Mouse (Mus musculus) liver, embryonic 12.5 days (tissue): ENCODE data around the gene Ccdc85c. TPM values are rescaled to one million over a fixed set of nuclear protein-coding genes. Genes with fewer than 3 reads are reported as not detected.

Source experiments
- ATAC-seq: fragments of 200-750 bp; cut with Nextera tagmentation; 2 replicates; pipeline ENCODE4 v1.8.0; 2017; ENCODE audit warnings: moderate number of reproducible peaks, mild to moderate bottlenecking, moderate library complexity
- H3K27ac ChIP-seq: fragments of 300-500 bp; sonication (generic); 2 replicates; pipeline ENCODE4 v1.5.1; 2016; ENCODE audit warnings: mild to moderate bottlenecking
- H3K27me3 ChIP-seq: fragments of 300-500 bp; sonication (generic); replicated peaks from 2 replicates; pipeline ENCODE4 v1.6.1; 2016; ENCODE audit warnings: mild to moderate bottlenecking, moderate library complexity
- H3K36me3 ChIP-seq: fragments of 300-500 bp; sonication (generic); 2 replicates; pipeline ENCODE4 v1.6.1; 2016; ENCODE audit warnings: mild to moderate bottlenecking, moderate library complexity
- H3K4me1 ChIP-seq: fragments of 300-500 bp; sonication (generic); 2 replicates; pipeline ENCODE4 v1.6.1; 2016
- H3K4me2 ChIP-seq: fragments of 300-500 bp; sonication (generic); 2 replicates; pipeline ENCODE4 v1.6.1; 2016; ENCODE audit warnings: mild to moderate bottlenecking, moderate library complexity
- H3K4me3 ChIP-seq: fragments of 300-500 bp; sonication (generic); 2 replicates; pipeline ENCODE4 v1.5.1; 2016; ENCODE audit warnings: mild to moderate bottlenecking, moderate library complexity
- H3K9ac ChIP-seq: fragments of 300-500 bp; sonication (generic); 2 replicates; pipeline ENCODE4 v1.6.1; 2016; ENCODE audit warnings: mild to moderate bottlenecking, moderate library complexity
- H3K9me3 ChIP-seq: fragments of 300-500 bp; sonication (generic); replicated peaks from 2 replicates; pipeline ENCODE4 v1.6.1; 2016; ENCODE audit warnings: mild to moderate bottlenecking, moderate library complexity
- WGBS: fragments of 180-500 bp; shearing (Covaris S2); methylation state at CpG from one replicate; pipeline ENCODE4 v1.1.7; 2016; ENCODE audit not compliant: insufficient replicate concordance; 5-methylcytosine and 5-hydroxymethylcytosine counted together
- polyA plus RNA-seq: library from polyadenylated mRNA; unstranded; fragments of >200 nt; fragmentation: Nextera tagmentation; extraction: Ambion mirVana; gene quantifications from 2 replicates; pipeline ENCODE4 v1.2.1, GENCODE M21; 2016

Ccdc85c gene
- polyA plus RNA-seq, 1 experiment from 2014 or later, result 3.4 TPM

DNA sequence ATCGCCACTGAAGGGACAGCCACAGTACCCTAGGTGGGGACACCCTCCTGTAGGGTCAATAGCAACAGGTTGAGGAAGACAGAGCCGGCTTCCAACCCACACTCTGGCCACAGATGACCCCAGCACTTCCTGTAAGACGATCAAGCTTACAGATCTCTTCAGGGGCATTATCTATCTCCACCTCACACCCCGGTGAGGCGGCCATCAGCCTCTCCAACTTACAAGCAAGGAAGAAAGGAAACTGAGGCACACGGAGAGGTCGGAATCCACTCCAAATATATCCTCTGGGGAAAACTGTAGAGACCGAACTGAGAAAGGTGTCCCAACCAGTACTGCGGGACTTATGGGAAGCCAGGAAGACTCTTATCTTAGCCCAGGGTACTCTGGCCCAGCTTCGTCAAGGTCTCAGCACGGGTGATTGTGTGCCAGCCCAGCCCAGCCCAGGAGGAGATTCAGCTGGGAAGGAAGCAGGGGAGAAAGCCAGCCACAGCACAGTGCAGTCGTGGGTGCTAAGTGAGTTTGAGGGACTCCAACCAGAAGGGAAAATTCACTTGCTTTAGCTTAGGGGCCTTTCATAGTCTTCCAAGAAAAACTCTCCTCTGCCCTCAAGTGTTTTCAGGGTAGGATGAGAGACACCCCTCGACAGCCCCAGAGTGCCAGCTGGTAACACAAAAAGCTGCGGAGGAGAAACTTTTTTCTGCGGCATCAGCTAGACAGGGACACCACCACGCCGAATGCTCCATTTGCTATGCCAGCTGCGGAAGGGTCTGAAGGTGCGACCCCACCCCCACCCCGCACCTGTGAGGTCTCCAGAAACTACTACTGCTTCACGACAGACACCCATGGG lies 1.5 kb downstream of the Ccdc85c start:
- Histone ChIP-seq H3K27ac (0 out of 2 replicates have a peak overlapping the region, but pooled peaks have one; percentile 32), H3K4me1 (peaks cover 84% of the 10 kb centered on the region), H3K4me2 (peak overlapping the region; percentile 96), H3K9ac (peak overlapping the region; percentile 72), H3K36me3 (no peaks in the 10 kb centered on the region), H3K27me3 (peaks cover 68% of the 10 kb centered on the region), H3K4me3 (peak overlapping the region; percentile 72), H3K9me3 (no peaks in the 10 kb centered on the region)
- ATAC-seq, result no peak
- WGBS, result 5% methylated on average over 21 of the region's 21 CpGs

DNA sequence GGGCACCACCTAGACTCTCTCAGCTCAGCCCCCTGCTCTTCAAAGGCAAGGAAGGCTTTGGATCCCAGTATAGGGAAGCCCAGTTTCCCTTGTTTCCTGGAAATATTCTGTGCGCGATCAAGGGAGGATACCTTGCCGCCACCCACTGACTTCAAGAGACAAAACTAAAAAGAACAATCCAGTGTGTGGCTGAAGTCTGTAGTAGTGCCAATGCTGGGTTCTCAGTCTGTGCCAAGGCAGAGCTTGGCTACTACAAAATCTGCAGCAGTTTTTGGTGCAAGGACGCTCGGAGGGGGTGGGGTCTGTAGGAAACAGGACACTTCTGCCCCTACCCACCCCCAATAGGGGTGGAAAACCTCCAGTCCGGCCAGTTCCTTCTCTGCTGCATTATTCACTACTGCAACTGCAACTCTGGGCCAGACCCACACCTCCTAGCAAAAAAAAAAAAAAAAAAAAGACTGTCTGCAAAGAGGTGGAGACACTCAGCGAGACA lies 3.0 kb downstream of the Ccdc85c start:
- peaks cover 92% of the 10 kb centered on the region for H3K4me1 ChIP-seq
- peak overlapping the region; percentile 96 for H3K4me2 ChIP-seq

DNA sequence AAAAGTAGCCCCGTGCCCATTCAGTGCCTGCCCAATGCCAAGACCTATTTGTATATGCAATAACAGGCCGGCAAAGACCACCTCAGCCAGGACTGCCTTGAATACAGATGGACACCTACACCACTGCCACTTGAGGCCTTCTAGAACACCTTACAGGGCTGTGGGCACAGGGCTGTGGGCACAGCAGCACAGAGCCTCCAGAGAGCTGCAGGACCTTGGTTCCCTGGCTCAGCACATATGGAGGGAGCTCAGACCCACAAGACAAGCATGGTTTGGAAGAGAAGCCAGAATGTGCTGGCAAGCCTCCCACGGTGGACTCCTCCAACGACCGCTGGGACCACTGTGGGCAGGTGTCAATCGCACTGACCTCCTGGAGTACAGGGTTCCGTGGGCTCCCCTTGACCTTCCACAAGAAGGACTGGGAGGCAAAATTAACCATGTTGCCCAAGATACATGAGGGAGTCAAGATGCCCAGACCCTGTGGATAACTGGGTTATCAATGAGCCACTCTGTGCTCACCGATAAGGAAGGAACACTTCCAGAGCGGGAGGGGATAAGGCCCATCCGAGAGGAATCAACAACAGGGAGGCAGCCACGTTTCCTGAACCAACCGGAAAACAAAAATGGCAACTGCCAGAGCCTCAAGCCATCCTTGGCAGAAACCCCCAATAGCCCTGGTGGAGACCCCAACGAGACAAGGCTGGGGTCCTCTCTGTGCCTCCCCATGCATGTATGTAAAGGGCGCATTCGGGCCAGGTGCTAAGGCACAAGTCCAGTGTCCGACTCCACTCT lies 3.7 kb downstream of the Ccdc85c start:
- ATAC-seq, result no peak
- H3K9ac ChIP-seq, result no peak overlapping the region
- H3K36me3 ChIP-seq, result no peaks in the 10 kb centered on the region
- no peak overlapping the region for H3K27ac ChIP-seq
- no peaks in the 10 kb centered on the region for H3K9me3 ChIP-seq
- 63% methylated on average over 16 of the region's 16 CpGs for WGBS
- peaks cover 94% of the 10 kb centered on the region for H3K4me1 ChIP-seq
- peaks cover 47% of the 10 kb centered on the region for H3K27me3 ChIP-seq
- H3K4me3 ChIP-seq, result no peak overlapping the region
- peak overlapping the region; percentile 96 for H3K4me2 ChIP-seq

More for the DNA sequence above, 3.0 kb downstream of the Ccdc85c start:
- no peak for ATAC-seq
- WGBS, result 46% methylated on average over 7 of the region's 7 CpGs
- H3K4me3 ChIP-seq, result no peak overlapping the region
- H3K27ac ChIP-seq, result no peak overlapping the region
- no peaks in the 10 kb centered on the region for H3K9me3 ChIP-seq
- peaks cover 53% of the 10 kb centered on the region for H3K27me3 ChIP-seq
- no peaks in the 10 kb centered on the region for H3K36me3 ChIP-seq
- no peak overlapping the region for H3K9ac ChIP-seq

DNA sequence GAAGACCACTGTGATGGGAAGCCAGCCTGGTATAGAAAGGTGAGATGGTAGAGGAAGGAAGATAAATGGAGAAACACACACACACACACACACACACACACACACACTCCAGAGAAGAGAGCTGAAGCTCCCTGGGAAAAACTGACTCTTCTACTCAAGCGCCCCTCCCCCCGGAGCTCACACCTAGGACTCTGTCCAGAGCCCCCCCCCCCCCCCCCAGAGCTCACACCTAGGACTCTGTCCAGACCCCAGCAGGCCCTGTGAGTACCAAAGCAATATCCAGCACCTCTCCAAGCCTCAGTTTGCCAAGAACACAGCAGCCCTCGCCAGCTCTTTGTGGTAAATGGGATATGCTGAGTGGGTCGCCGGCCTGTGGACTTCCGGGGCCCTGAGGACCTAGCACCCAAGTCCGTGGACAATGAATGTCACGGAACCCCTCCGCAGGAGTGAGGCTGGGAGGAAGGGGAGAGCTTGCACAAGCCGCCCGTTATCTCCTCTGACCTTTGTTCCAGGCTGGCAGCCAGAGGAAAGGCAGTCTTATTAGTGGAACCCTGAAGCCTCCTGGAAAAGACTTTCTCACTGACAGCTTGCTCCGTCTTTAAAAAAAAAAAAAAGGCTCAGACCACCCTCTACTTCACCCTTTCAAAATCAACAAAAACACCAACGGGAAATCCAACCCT lies 4.8 kb downstream of the Ccdc85c start:
- Histone ChIP-seq H3K4me3 (no peak overlapping the region), H3K9me3 (no peaks in the 10 kb centered on the region), H3K36me3 (no peaks in the 10 kb centered on the region), H3K9ac (no peak overlapping the region), H3K27ac (0 out of 2 replicates have a peak overlapping the region, but pooled peaks have one; percentile 14), H3K4me2 (peak overlapping the region; percentile 96), H3K27me3 (peaks cover 35% of the 10 kb centered on the region), H3K4me1 (peaks cover 96% of the 10 kb centered on the region)
- WGBS, result 49% methylated on average over 13 of the region's 13 CpGs
- ATAC-seq, result no peak

DNA sequence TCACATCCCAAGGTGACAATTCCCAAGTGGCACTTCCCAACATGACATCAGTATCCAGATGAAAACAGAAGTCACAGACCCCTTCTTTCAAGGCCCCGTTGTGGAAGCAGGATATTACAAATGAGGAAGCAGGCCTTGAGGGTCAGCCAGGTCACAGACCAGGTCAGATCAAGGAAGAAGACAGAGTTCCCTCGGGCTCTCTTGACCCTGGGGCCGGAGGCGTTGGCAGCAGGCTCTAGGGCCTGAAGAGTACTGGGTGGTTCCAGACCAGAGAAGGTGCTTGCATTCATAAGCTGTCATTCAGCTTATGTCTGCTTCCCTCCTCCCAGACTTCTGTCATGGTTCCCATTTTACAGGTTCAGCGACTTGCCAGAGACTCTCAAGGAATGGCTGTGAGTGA lies 5.5 kb downstream of the Ccdc85c start:
- no peak for ATAC-seq
- Histone ChIP-seq H3K9ac (no peak overlapping the region), H3K9me3 (no peaks in the 10 kb centered on the region), H3K27me3 (peaks cover 29% of the 10 kb centered on the region), H3K27ac (no peak overlapping the region), H3K4me1 (peaks cover 96% of the 10 kb centered on the region), H3K4me3 (no peak overlapping the region), H3K4me2 (peak overlapping the region; percentile 96; the same call in 1 of the 2 replicates), H3K36me3 (no peaks in the 10 kb centered on the region)
- 49% methylated on average over 5 of the region's 5 CpGs for WGBS

DNA sequence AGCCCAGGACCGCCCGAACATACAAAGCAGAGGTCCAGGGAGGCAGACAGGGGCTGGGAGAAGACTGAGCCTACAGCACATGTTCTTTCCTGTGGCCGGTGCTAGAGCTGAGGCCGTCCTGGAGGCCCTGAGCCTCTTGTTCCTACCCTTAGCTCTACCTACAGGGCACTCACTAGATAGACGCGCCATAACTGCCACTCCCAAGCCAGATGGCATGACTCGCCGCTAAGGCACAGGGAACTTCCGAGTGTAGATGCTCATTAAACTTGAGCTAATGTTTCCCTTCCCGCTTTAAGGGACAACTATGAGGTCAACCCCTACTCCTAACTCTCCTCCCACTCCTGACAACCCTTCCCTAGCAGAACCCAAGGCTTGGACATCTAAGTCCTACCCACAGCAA lies 6.3 kb downstream of the Ccdc85c start:
- Histone ChIP-seq H3K4me2 (no peak overlapping the region), H3K36me3 (no peaks in the 10 kb centered on the region), H3K4me1 (peaks cover 96% of the 10 kb centered on the region), H3K27ac (no peak overlapping the region), H3K9ac (no peak overlapping the region), H3K27me3 (peaks cover 21% of the 10 kb centered on the region), H3K9me3 (no peaks in the 10 kb centered on the region), H3K4me3 (no peak overlapping the region)
- 81% methylated on average over 10 of the region's 10 CpGs for WGBS
- ATAC-seq, result no peak

DNA sequence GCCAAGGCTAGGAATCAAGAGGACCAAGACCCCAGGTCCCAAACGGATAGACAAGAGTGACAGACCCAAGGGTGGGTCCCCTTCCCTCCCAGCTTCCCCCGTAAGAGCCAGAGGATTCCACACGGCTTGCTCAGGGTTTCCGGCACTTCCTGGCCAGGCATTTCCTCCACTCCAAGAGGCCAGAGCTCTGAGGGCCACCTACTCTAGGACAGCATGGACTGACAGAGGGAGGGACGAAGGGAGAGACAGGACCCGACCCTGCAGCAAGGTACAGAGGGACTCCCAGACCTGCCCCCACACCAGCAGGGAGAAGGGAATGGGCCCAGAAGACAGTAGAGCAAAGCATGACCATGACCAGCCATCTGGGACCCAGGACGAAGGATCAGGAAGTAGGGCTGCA lies 7.6 kb downstream of the Ccdc85c start:
- Histone ChIP-seq H3K9ac (no peak overlapping the region), H3K4me2 (no peak overlapping the region), H3K27me3 (peaks cover 8% of the 10 kb centered on the region; the same call in 1 of the 2 replicates), H3K9me3 (no peaks in the 10 kb centered on the region), H3K27ac (0 out of 2 replicates have a peak overlapping the region, but pooled peaks have one; percentile 14), H3K36me3 (no peaks in the 10 kb centered on the region), H3K4me3 (no peak overlapping the region), H3K4me1 (peaks cover 89% of the 10 kb centered on the region)
- no peak for ATAC-seq
- WGBS, result 33% methylated on average over 7 of the region's 7 CpGs

DNA sequence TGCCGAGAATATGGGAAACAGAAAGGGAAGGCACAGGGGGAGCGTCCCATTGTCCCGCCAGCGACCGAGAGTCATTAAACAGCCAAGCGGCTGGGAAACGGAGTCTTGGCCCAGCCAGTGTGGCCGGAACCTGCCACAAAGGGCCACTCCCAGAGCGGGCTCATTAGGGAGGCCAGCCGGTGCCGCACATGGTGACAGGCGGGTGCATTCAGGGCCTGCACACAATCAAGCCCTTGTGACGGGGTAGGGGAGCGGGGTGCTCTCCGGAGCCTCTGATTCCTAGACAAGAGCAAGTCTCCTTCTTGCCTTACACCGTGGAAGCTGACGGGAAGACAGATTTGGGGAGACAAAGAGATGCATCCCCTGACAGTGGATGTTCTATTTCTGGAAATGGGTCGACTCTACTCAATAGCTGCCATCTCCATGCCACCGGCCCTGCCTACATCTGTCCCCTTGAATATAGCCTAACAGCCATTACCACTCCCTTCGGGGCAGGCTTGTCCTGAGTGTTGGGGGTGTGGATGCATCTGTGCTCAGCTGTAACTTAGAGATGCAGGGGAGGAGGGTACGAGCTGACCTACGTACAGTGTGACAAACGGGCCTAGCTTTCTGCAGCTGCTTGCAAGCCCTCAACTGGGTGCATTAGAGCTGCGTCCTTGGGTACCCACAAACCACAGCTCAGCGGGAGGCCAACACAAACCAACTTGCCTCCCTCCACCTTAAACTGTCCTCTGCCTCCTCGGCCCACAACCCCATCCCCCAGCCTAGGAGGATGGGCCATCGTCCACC lies 9.2 kb downstream of the Ccdc85c start:
- Histone ChIP-seq H3K36me3 (no peaks in the 10 kb centered on the region), H3K4me2 (peak overlapping the region; percentile 15), H3K9ac (no peak overlapping the region), H3K27ac (no peak overlapping the region), H3K4me3 (no peak overlapping the region), H3K27me3 (no peaks in the 10 kb centered on the region), H3K4me1 (peaks cover 89% of the 10 kb centered on the region), H3K9me3 (no peaks in the 10 kb centered on the region)
- ATAC-seq, result no peak
- 46% methylated on average over 27 of the region's 27 CpGs for WGBS

DNA sequence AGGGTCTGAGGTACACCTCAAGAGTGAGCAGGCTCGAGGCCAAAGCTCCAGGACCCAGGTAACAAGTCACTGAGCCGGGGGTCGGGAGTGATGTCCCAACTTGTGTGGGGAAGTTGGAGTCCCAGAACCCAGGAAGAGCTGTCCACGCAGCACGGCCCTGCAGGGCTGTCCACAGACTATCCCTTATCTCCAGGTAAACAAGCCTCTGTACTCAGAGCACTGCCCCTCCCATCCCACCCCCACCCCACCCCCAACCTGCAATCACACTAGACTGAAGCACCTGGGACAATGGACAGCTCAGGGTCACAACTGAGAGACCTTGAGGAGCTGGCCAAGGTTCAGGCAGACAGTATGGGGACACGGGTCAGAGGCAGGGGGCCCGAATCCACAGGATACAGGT lies 10.3 kb downstream of the Ccdc85c start:
- no peaks in the 10 kb centered on the region for H3K36me3 ChIP-seq
- no peaks in the 10 kb centered on the region for H3K27me3 ChIP-seq
- H3K9ac ChIP-seq, result no peak overlapping the region
- H3K27ac ChIP-seq, result no peak overlapping the region
- WGBS, result 54% methylated on average over 7 of the region's 7 CpGs
- no peaks in the 10 kb centered on the region for H3K9me3 ChIP-seq
- peaks cover 82% of the 10 kb centered on the region for H3K4me1 ChIP-seq
- no peak for ATAC-seq
- H3K4me3 ChIP-seq, result no peak overlapping the region
- peak overlapping the region; percentile 15; the same call in 1 of the 2 replicates for H3K4me2 ChIP-seq

DNA sequence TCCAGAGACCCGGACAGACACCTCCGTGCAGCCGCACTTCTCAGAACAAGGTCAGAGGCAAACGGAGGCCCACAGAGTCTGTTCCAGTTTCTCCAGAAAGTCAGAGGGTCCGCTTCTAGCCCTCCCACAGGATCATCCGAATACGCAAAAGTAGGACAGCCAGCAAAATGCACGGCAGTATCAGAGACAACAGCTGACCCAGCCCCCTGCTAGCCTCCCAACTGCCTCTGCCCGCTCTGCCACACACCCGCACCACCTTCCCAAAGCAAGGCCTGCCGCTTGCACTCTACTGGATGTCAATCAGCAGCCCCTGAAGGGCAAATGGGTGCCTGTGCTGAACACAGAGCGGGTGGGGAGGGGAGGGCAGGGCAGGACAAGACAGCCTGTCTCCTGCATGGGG lies 14.3 kb downstream of the Ccdc85c start:
- no peak overlapping the region for H3K27ac ChIP-seq
- H3K36me3 ChIP-seq, result no peaks in the 10 kb centered on the region
- no peak overlapping the region for H3K4me3 ChIP-seq
- H3K4me1 ChIP-seq, result peaks cover 67% of the 10 kb centered on the region
- H3K27me3 ChIP-seq, result no peaks in the 10 kb centered on the region
- 73% methylated on average over 12 of the region's 12 CpGs for WGBS
- no peak overlapping the region for H3K4me2 ChIP-seq
- ATAC-seq, result no peak
- no peaks in the 10 kb centered on the region for H3K9me3 ChIP-seq
- no peak overlapping the region for H3K9ac ChIP-seq
